ENCODE assay signal across 25 mouse cellular contexts in genomic region chr10:60062931-60063330, GRCm38 (mm10). TPM values are rescaled to one million over a fixed set of nuclear protein-coding genes. Genes with fewer than 3 reads are reported as not detected.
DNase-seq lines count a peak whose midpoint lies in the region; ATAC-seq and TF ChIP-seq lines count a peak whose summit lies in the region.
"Had no signal": no experiment of that assay in that cellular context is flagged by ENCODE, and none has a peak within 500 bp of the region (broad histone marks: within the 10 kb centered on the region; RNA-seq: fewer than 3 reads in every experiment).

No protein-coding gene starts in this region.

- WGBS in kidney, embryonic 15.5 days: 47% methylated on average over 5 of the region's 5 CpGs
- WGBS in hindbrain, embryonic 11.5 days: 48% methylated on average over 5 of the region's 5 CpGs
- 39% methylated on average over 5 of the region's 5 CpGs for WGBS in forebrain, postnatal 0 days

- no peak overlapping the region for H3K9ac ChIP-seq in kidney, embryonic 15.5 days
- no peak overlapping the region for H3K9ac ChIP-seq in hindbrain, embryonic 11.5 days (ENCODE audit: low read depth, low read length)
- H3K9ac ChIP-seq in forebrain, postnatal 0 days: no peak overlapping the region
- H3K9ac ChIP-seq: heart, embryonic 15.5 days; hindbrain, embryonic 12.5 days; intestine, embryonic 15.5 days; neural tube, embryonic 13.5 days had no signal

- H3K4me1 ChIP-seq in kidney, embryonic 15.5 days: peaks cover 30% of the 10 kb centered on the region
- H3K4me1 ChIP-seq in hindbrain, embryonic 11.5 days (replicated peaks; ENCODE audit: control insufficient read depth, insufficient read depth, low read length): no peaks in the 10 kb centered on the region
- no peaks in the 10 kb centered on the region for H3K4me1 ChIP-seq in forebrain, postnatal 0 days (ENCODE audit: insufficient read depth)
- H3K4me1 ChIP-seq: neural tube, embryonic 13.5 days had no signal

- H3K36me3 ChIP-seq in kidney, embryonic 15.5 days: peaks cover 3% of the 10 kb centered on the region; the same call in 1 of the 2 replicates
- no peaks in the 10 kb centered on the region for H3K36me3 ChIP-seq in hindbrain, embryonic 11.5 days (ENCODE audit: control insufficient read depth, insufficient read depth, low read length)
- no peaks in the 10 kb centered on the region; the same call in 1 of the 2 replicates for H3K36me3 ChIP-seq in forebrain, postnatal 0 days (ENCODE audit: insufficient read depth)

- DNase-seq in retina, adult 2 months (ENCODE audit: low read depth, low spot score): peak; percentile 57
- DNase-seq in retina, postnatal 1 day: no peak
- peak; percentile 36 to 56 for DNase-seq in kidney, postnatal 25 days
- no peak for DNase-seq in hindbrain, embryonic 11.5 days (ENCODE audit: low spot score)
- DNase-seq in left cerebral cortex, adult 18-20 months (ENCODE audit: low spot score in 2 of 2): no peak
- no peak for DNase-seq in forebrain, postnatal 0 days
- DNase-seq: adrenal gland, postnatal 25 days; cerebellum, adult 11-12 months; cerebellum, adult 9-11 months; gastrocnemius, postnatal 10 days; lung, postnatal 36 days; right cerebral cortex, postnatal 25 days; thymus, postnatal 14 days had no signal

- ATAC-seq in kidney, embryonic 15.5 days (replicated peaks; ENCODE audit: low FRiP score): no peak; the same call in 1 of the 2 replicates
- no peak for ATAC-seq in hindbrain, embryonic 11.5 days (ENCODE audit: low FRiP score)
- no peak for ATAC-seq in forebrain, postnatal 0 days
- ATAC-seq: hindbrain, postnatal 0 days; intestine, embryonic 15.5 days; Patski had no signal

- no peak for TF ChIP-seq CTCF in forebrain, postnatal 0 days (IDR thresholded peaks at IDR 0.05; ENCODE audit: low read depth)

- H3K4me2 ChIP-seq in kidney, embryonic 15.5 days: no peak overlapping the region
- H3K4me2 ChIP-seq in hindbrain, embryonic 11.5 days (replicated peaks; ENCODE audit: low read depth, low read length): no peak overlapping the region
- H3K4me2 ChIP-seq in forebrain, postnatal 0 days (ENCODE audit: low read depth): no peak overlapping the region
- H3K4me2 ChIP-seq: heart, embryonic 15.5 days; hindbrain, embryonic 12.5 days; intestine, embryonic 15.5 days; limb, embryonic 12.5 days; midbrain, embryonic 11.5 days; neural tube, embryonic 13.5 days had no signal

- H3K27me3 ChIP-seq in kidney, embryonic 15.5 days: no peaks in the 10 kb centered on the region
- no peaks in the 10 kb centered on the region for H3K27me3 ChIP-seq in hindbrain, embryonic 11.5 days (ENCODE audit: control insufficient read depth, insufficient read depth, low read length)
- H3K27me3 ChIP-seq in forebrain, postnatal 0 days (ENCODE audit: insufficient read depth, low read length): no peaks in the 10 kb centered on the region
- H3K27me3 ChIP-seq: heart, embryonic 15.5 days; hindbrain, embryonic 12.5 days; intestine, embryonic 15.5 days; limb, embryonic 12.5 days; neural tube, embryonic 13.5 days; Patski had no signal

- 0 out of 2 replicates have a peak, but pooled peaks cover 2% of the 10 kb centered on the region for H3K9me3 ChIP-seq in kidney, embryonic 15.5 days (replicated peaks)
- no peaks in the 10 kb centered on the region for H3K9me3 ChIP-seq in hindbrain, embryonic 11.5 days (ENCODE audit: control insufficient read depth, low read length)
- H3K9me3 ChIP-seq in forebrain, postnatal 0 days (ENCODE audit: low read length): no peaks in the 10 kb centered on the region; the same call in 1 of the 2 replicates
- H3K9me3 ChIP-seq: hindbrain, embryonic 12.5 days; intestine, embryonic 15.5 days had no signal

- H3K27ac ChIP-seq in kidney, embryonic 15.5 days: peak overlapping the region; percentile 85
- no peak overlapping the region for H3K27ac ChIP-seq in hindbrain, embryonic 11.5 days (ENCODE audit: low read depth, low read length)
- H3K27ac ChIP-seq in forebrain, postnatal 0 days (ENCODE audit: low read depth, low read length): no peak overlapping the region
- H3K27ac ChIP-seq: heart, embryonic 15.5 days; hindbrain, embryonic 12.5 days; hindbrain, postnatal 0 days; intestine, embryonic 15.5 days; left cerebral cortex, adult 2 months; neural tube, embryonic 13.5 days had no signal

- H3K4me3 ChIP-seq in kidney, embryonic 15.5 days (replicated peaks): no peak overlapping the region
- H3K4me3 ChIP-seq in hindbrain, embryonic 11.5 days (ENCODE audit: low read depth, low read length): no peak overlapping the region
- H3K4me3 ChIP-seq in forebrain, postnatal 0 days (ENCODE audit: low read depth, low read length): no peak overlapping the region
- H3K4me3 ChIP-seq: erythroblast, embryonic 14.5 days; heart, embryonic 15.5 days; hindbrain, embryonic 12.5 days; intestine, embryonic 15.5 days; left cerebral cortex, adult 2 months; limb, embryonic 12.5 days; neural tube, embryonic 13.5 days had no signal

RNA-seq across cellular contexts. Expression of gene Spock2, which starts 43.1 kb away (rescaled TPM):
- 49.4 and 52.8 TPM in 2 replicates for polyA plus RNA-seq in kidney, embryonic 15.5 days (2015; fragmentation: Nextera tagmentation; extraction: Ambion mirVana)
- polyA plus RNA-seq in hindbrain, embryonic 11.5 days (2014; fragmentation: Nextera tagmentation; extraction: Ambion mirVana): 19.2 and 19.3 TPM in 2 replicates
- total RNA-seq in left cerebral cortex, adult 18-20 months (2021): 100 to 1,000 TPM; 536 to 539 TPM
- total RNA-seq in forebrain, postnatal 0 days (2014; rRNA removed): 156 and 215 TPM in 2 replicates
- polyA plus RNA-seq in forebrain, postnatal 0 days (2015; fragmentation: Nextera tagmentation; extraction: Ambion mirVana): 50.7 and 84.8 TPM in 2 replicates
- total RNA-seq: MEL had no signal

RNA-seq across cellular contexts. Expression of gene Anapc16, which starts 60.0 kb away (rescaled TPM):
- 102 and 107 TPM in 2 replicates for polyA plus RNA-seq in kidney, embryonic 15.5 days (2015; fragmentation: Nextera tagmentation; extraction: Ambion mirVana)
- 97.1 and 115 TPM in 2 replicates for polyA plus RNA-seq in hindbrain, embryonic 11.5 days (2014; fragmentation: Nextera tagmentation; extraction: Ambion mirVana)
- 10 to 100 TPM; 60.4 to 60.9 TPM for total RNA-seq in left cerebral cortex, adult 18-20 months (2021)
- total RNA-seq in forebrain, postnatal 0 days (2014; rRNA removed): 98.6 and 115 TPM in 2 replicates
- 109 and 117 TPM in 2 replicates for polyA plus RNA-seq in forebrain, postnatal 0 days (2015; fragmentation: Nextera tagmentation; extraction: Ambion mirVana)

Comparison
In these comparisons a context has a peak if more than half of its experiments do, and no peak if none do; other contexts are left out.
1. DNase-seq: peak in retina, adult 2 months (single experiment) and kidney, postnatal 25 days (2 of 2); none in retina, postnatal 1 day (single experiment), hindbrain, embryonic 11.5 days (single experiment), left cerebral cortex, adult 18-20 months (0 of 2) and forebrain, postnatal 0 days (single experiment).